Mouse (Mus musculus) adrenal gland, postnatal 25 days (tissue): ENCODE results near the gene Lrrc34. TPM values are rescaled to one million over a fixed set of nuclear protein-coding genes. Genes with fewer than 3 reads are reported as not detected.
A peak's percentile ranks its signal among the peaks of the same experiment; 100 is the strongest.

Source experiments
- DNase-seq: peaks from one replicate; pipeline ENCODE4 v3.0.0; 2021; ENCODE audit warnings: mixed read lengths
- long read RNA-seq: library from polyadenylated mRNA; stranded (forward); transcript quantifications from one replicate; pipeline ENCODE4 v2.0.0, GENCODE M21; 2021
- total RNA-seq: library from RNA; stranded (reverse); gene quantifications from 2 replicates; pipeline ENCODE4 v1.2.3, GENCODE M21; 2021

The Lrrc34 gene
- not detected in 2 replicates for total RNA-seq
- long read RNA-seq = 0 reads

DNA sequence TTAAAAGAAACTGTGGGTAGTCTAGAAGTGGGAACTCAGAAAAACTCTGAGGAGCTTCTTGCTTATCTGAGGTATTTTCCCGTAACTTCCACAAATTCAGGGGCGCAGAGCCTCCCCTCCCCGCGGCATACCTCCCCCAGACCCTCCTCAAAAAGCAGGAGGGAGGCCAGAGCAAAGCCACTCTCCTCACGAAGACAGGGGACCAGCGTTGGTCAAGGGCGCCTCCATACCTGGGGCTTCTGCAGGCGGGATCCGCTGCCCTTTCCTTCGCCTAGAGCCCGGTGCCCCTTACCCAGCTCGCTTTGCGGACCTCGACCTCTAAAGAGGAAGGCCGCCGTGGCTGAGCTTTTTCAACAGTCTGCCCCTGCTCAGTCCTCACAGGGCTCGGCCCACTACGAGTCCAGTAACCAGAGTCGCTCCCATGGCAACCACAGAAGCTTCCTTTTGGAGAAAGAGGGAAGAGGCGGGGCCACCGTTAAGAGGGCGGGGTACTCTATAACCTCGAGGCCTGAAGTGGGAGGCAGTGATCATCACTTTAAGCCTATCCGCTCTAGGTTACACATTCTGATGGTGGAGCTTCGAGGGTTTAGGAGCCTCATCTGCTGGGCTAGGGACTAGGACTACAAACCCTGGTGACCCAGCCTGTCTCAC, at the start of gene Lrrc34:
Lrrc34 (minus strand) TSS at position 430 of the 651 bp plus-strand sequence.
- peak; percentile 21 for DNase-seq

DNA sequence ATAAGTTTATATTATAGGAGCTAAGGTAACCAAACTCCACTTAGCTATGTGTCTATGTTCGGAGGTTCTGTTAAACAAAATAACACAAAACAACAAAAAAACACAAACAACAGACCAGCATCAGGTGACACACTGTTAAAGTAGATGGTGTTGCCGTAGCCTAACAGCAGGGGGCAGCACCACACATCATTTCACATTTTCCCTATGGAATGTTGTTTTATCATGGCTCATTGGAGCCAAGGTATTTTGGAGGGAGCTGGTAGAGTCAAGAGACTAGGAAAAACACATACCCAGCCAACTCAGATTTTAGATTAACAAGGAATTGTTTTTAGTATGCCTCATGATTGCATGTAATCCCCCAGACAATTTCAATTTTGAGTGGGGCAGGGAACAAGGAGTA, 48.7 kb upstream of the Lrrc34 start:
- DNase-seq = peak; percentile 65

DNA sequence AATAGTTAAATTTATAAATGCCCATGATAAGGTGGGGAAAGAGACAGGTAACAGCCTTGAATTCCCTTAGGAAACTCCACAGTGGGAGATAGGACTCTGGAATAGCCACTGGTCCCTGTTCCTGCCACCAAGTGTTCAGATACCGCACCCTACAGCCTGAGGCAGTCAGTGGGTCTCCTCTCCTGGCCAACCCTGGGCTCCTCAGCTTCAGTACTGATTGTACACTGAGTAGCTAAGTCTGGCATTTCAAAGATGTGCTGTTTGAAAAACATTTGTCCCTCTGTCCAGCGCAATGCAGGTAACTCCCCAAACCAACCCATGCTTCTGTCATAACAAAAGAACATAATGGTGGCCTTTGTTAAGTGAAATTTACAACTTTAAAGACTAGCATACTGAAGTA, 48.0 kb upstream of the Lrrc34 start:
- DNase-seq = no peak

GRCm38 (mm10) chr3:30690976-30691375, 43.3 kb upstream of the Lrrc34 start:
- DNase-seq = no peak

- DNase-seq = no peak
These were observed 39.5 kb upstream of the Lrrc34 start for GRCm38 (mm10) chr3:30687216-30687615.

DNA sequence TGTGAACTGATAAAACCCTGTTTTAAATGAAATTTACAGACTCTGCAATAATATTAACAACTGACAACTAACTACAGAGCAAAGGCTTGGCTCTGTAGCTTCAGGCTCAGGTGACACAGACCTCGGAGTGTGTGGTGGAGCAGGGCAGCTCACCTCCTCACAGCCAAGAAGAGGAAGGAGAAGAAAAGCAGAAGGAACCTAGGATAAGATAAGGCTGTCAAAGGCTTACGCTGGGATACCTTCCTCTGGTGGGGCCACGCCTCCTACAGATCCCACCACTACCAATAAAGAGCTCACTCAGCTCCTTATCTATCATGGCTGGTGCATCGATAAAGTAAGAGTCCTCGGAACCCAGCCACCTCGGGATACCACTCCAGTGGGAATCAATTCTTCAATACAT, 35.5 kb upstream of the Lrrc34 start:
- no peak for DNase-seq

GRCm38 (mm10) chr3:30658486-30658885, 10.8 kb upstream of the Lrrc34 start:
- no peak for DNase-seq

- no peak for DNase-seq
These were observed 8.3 kb upstream of the Lrrc34 start for GRCm38 (mm10) chr3:30655937-30656336.

- DNase-seq = peak; percentile 6
These were observed 2.6 kb upstream of the Lrrc34 start for GRCm38 (mm10) chr3:30650062-30650841.

- DNase-seq = no peak
These were observed 797 bp upstream of the Lrrc34 start for GRCm38 (mm10) chr3:30648466-30648865.

GRCm38 (mm10) chr3:30646761-30647160, 908 bp downstream of the Lrrc34 start:
- no peak for DNase-seq

GRCm38 (mm10) chr3:30644207-30644606, 3.5 kb downstream of the Lrrc34 start, which contains the start of gene Lrriq4:
Gene Lrriq4 (plus strand): TSS chr3:30644507.
- no peak for DNase-seq

- DNase-seq = no peak
These were observed 12.0 kb downstream of the Lrrc34 start for GRCm38 (mm10) chr3:30635629-30636028.

DNA sequence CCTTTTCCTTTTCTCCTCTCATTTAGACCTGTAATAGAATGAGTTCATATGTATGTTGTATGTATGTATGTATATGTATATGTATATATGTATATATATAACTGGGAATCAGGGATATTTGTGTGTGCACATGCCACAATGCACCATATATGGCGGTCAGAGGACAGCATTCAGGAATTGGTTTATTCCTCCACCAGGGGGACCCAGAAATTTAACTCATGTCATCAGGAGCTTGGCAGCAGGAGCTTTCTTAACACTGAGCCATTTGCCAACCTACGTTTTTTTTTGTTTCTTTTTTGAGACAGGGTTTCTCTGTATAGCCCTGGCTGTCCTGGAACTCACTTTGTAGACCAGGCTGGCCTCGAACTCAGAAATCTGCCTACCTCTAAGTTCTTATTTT, 14.0 kb downstream of the Lrrc34 start:
- DNase-seq = no peak

GRCm38 (mm10) chr3:30620132-30620531, 27.5 kb downstream of the Lrrc34 start:
- DNase-seq = no peak

DNA sequence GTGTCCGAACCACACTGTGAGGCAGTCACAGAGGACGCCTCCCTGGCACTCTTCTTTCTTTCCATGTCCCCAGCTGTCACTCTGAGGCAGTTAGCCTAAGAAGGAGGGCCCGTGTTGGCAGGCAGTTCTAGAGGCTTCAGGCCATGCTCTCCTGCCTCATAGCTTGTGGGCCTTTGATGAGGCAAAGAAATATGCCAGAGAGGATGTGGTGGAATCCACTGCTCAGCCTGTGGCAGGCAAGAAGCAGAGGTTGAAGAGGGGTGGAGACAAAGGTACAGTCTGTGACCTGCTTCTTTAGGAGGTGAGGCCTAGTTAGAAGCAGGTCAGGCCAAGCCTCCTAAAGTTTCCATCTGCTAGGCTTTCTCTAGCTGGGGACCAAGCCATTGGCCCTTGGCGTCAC, 36.7 kb downstream of the Lrrc34 start:
- DNase-seq = no peak

- no peak for DNase-seq
These were observed 38.7 kb downstream of the Lrrc34 start for GRCm38 (mm10) chr3:30608999-30609398.

DNA sequence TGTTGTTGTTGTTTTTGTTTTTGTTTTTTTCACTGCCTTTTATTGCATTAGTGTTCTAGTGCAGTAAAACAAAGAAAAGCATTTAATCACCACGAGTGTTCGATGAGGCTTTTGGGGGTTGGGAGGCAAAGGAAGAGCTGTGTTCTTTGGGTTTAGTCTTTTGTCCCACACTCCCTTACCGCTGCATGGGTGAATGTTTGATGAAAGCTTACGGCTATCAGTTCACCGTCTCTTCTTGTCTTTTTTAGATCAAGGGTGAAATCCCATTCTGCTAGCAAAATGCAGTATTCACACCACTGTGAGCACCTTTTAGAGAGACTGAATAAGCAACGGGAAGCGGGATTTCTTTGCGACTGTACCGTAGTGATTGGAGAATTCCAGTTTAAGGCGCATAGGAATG, 44.4 kb downstream of the Lrrc34 start:
- no peak for DNase-seq

GRCm38 (mm10) chr3:30602740-30603098, 45.0 kb downstream of the Lrrc34 start:
- peak; percentile 61 for DNase-seq

DNA sequence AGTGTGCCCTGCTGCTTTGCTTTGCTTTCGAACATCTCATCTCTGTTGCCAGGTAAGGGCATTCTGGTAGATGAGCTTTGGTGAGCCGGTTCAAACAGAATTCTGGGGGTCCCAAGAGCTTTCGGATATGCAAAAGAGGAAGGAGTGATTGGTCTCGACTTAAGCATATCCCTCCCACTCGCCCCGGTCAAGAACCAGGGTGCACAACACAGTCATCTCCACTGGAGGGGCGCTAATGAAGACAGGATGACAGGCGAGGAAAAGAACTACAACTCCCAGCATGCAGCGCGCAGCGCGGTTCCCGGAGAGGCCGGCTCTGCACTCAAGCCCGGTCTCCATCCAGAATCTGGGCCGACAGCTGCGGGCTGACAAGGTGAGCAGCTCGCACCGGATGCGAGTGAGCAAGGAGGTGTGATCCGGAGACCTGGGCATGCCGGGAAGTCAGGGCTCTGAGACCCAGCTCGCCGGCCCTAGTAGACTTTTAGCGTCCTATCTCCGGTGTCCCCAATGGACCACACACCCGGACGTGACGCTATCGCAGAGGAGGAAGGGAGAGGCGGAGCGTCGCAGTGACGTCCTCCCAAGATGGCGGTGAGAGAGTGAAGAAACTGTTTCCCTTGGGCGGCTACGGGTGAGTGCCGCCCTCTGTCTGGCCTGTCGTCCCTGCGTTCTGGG, 45.5 kb downstream of the Lrrc34 start, which contains the start of gene Mynn:
Mynn (plus strand) TSS at position 1 of the 675 bp plus-strand sequence.
- peak; percentile 91 for DNase-seq

DNA sequence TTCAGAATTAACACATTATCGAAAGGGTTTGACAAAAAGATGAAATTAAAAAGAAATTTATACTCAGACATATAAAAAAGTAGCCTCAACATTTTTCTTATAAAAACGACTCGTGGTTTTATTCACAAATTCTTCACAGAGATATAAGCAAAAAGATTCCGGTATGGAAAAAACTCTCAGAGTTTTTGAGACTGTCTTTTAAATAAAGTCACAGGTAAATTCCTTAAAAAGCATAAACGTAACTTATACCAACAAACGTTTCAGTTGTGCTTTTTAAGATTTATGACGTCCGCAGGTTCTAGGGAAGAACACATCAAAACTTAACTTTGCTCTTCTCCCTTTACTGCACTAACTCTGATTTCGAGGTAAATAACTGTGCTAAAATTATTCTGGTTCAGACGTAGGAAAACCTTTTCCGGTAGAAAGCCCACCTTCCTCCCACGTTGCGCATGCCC, 46.0 kb downstream of the Lrrc34 start:
- no peak for DNase-seq

GRCm38 (mm10) chr3:30601175-30601574, 46.5 kb downstream of the Lrrc34 start:
- DNase-seq = peak; percentile 82

DNA sequence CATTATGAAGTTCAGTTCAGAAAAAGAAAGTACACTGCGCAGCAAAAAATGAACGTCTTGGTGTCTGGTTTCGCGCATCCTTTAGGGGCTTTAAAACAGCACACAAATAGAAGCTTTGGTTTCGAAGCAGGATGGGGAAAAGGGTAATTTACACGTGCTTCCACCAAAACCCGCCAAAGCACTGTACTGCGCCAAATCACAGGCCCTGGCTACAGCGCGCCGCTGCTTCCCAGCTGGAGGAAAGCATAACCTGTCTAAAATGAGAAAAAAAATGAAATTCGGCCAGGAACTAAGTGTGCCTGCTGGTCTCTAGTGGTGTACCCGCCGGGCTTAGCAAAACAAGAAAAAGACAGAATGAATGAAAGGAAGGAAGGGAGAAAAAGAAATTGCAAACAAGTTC, 47.0 kb downstream of the Lrrc34 start:
- DNase-seq = peak; percentile 16
